Mouse (Mus musculus) right cerebral cortex, adult 2 months (tissue): ENCODE data around the gene Scd3.

Experiments
- DNase-seq, 2 experiments: peaks; one replicate each; pipeline ENCODE4 v3.0.0; 2021 to 2022; ENCODE audit warnings: low spot score in 2 of 2

Gene Scd3

GRCm38 (mm10) chr19:44203015-44203564 is at the start of gene Scd3:
Gene Scd3 (plus strand): TSS chr19:44203269.
- no peak for DNase-seq

DNA sequence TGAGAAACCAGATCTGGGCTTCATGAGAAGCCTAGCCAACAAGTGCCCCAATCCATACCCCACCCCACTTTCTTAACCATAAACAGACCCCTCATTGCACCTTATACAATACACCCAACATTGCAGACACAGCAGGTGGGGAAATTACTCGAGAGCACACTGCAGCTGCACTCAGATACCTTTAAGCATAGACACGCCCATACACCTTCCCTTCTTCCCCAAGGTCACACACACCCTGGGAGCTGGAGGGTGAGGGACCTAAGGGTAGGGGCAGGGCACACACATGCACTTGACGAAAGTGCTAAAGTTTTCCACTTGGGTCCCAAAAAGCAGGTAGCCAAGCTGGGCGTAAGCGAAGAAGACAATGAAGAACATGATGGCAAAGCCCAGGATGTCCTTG is 49.3 kb upstream of the Scd3 start:
- no peak for DNase-seq

GRCm38 (mm10) chr19:44157005-44157404 is 46.1 kb upstream of the Scd3 start:
- DNase-seq: no peak

DNA sequence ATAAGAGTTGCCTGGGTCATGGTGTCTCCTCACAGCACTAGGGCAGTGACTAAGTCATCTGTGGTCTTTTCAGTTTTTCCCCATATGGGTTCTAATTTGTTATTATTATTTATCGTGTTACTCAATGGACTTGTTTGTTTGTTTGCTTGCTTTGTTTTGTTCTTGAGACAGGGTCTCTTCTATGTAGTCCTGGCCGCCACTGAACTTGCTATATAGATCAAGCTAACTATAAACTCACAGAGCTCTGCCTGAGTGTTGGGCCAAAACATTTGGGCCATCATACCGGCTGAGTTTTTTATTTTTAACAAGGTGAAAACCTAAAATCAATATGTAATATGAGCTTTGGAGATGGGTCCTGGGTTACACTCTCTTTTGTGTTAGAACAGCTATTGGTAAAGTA is 43.7 kb upstream of the Scd3 start:
- DNase-seq: no peak

GRCm38 (mm10) chr19:44161515-44161914 is 41.6 kb upstream of the Scd3 start:
- peak in 1 of 2 experiments; percentile 29 for DNase-seq

DNA sequence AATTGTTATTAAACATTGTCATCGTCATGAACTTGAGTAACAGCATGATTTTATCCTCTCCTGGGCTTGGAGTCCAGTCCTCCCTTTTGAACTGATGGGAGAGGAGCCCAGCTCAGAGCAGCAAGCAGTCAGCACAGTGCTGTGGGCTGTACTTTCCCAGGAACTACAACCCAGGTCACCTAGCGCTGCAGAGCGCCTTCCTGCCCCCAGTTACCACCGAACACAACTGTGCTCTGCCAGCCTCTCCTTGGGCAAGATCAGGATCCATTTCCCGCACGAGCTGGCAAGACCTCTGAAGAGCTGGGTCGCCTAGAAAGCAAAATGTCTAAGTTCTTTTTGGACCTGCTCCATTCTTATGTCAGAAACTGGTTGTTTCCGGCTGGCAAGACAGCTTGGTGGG is 28.2 kb upstream of the Scd3 start:
- no peak for DNase-seq

GRCm38 (mm10) chr19:44176741-44177140 is 26.3 kb upstream of the Scd3 start:
- DNase-seq: no peak

DNA sequence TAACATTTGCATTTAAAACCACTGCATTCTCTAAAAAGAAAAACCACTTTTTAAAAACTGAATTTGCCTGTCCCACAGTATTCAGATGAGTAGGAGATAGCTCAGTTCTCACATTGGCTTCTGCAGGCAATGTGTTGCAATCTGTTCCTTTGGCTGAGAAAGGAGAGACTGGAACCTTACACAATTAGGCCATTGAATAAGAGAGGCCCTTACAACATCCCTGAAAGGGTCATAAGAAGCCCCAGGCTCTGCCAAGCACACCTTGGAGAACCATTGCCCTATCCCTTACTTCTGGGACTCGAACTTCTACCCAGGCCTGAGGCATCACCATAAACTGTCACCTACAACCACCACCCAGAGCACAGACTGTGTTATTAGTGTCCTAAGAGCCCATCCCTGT is 22.6 kb upstream of the Scd3 start:
- no peak for DNase-seq

GRCm38 (mm10) chr19:44183968-44184367 is 19.1 kb upstream of the Scd3 start:
- DNase-seq: no peak

GRCm38 (mm10) chr19:44189056-44189455 is 14.0 kb upstream of the Scd3 start:
- DNase-seq: no peak

DNA sequence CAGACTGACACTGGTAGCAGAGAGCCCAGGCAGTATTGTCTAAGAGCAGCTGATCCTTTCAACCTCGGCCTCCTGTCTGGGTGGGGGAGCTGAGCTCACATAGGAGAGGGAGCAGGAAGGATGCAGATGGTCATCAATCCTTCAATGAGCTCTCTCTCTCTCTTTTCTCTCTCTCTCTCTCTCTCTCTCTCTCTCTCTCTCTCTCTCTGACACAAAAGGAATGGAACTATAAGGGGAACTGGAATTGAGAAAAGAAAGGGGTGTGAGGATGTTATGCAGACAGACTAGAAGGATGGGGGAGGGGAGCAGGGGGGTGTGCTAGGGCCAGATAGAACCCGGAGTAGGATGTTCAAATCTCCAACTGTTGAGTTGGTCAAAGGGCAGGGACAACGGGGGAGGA is 10.7 kb upstream of the Scd3 start, which contains the start of gene Pkd2l1:
Gene Pkd2l1 (minus strand): TSS at position 101 of the 400 bp plus-strand sequence.
- DNase-seq: no peak

DNA sequence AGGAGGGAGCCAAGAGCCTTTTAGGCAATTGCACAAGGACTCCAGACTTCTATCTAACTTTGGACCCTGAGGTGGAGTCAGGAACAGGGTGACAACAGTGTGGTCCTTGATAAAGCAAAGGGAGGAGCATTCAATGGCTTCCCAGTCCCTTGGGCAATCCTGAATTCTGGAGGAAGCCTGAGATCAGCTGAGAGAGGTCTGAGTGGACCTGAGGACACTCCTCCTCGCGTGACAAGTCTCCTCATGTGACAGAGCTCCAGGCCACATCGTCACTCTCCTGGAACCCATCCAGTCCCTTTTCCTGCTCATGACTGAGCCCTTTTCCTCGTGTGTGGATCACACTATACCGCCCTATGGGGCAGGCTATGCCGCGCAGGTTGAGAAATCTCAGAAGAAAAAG is 9.2 kb upstream of the Scd3 start:
- DNase-seq: no peak

DNA sequence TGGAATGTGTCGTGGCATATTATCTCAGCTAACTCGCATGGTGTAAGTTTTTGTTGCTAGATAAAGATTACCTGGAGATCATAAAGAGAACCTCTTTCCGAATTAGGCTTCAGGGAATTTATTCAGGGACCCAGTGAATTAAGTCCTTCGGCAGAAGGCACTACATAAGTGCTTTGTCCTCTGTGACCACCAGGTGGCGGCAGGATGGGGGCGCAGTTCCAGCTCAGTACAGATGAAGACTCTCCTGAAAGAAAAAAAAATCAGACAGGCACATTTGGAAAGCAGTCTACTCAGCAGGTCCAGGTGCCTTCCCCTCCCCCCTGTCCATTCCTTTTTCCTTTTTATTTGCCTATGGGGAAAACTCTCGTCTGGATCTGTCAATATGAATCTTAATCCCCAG is 7.9 kb upstream of the Scd3 start:
- DNase-seq: peak; percentile 72 to 83

DNA sequence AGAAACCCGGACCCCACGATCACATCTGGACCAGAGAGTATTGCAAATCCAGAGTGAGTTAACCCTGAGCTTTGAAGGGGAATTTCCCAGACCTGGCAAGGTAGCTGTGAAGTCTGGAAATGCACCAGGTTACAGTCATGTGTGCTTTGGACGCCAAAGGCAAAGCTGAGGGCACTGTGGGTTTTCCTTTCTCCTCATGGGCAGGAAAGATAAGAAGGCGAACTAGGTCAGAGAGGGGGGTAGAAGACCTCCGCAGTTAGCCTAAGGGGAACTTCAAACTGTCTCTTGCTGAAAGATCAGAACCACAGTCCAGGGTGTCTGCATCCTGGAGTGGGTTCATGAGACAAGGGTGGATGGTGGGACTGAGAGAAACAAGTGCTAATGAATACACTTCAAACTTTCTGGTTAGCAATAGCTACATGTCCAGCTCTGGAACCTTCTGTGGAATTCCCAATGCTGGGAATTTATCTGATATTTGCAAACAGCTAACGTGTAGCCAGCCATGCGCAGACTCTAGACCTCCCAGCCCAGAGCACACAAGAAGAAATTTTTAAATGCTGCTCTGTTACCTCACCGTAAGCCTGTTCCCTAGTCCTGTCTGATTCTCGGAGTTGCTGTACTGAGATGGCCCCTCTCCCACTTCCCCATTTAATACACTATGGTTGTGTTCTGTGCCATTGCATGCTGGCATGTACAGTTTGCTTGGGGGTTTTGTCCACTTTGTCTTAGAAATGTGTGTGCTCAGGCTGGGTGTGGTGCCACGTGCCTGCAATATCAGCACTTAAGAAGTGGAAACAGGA is 5.8 kb upstream of the Scd3 start:
- no peak for DNase-seq

DNA sequence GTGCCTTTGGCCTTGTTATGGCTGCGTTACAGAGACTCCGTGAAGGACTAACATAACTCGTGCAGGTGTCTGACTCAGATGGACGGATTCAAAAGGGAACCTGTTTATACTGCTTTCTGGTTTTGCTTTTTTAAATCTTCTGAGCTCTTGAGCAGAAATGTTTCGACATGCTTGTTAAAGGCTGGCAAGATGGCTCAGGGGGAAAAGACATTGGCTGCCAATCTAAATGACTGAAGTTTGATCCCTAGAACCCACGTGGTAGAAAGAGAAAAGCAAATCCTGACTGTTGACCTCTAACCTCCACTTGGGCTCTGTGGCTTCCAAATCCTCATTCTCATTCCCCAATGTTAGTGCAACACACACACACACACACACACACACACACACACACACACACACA is 4.6 kb upstream of the Scd3 start:
- DNase-seq: no peak

GRCm38 (mm10) chr19:44198964-44199363 is 4.1 kb upstream of the Scd3 start:
- no peak for DNase-seq

DNA sequence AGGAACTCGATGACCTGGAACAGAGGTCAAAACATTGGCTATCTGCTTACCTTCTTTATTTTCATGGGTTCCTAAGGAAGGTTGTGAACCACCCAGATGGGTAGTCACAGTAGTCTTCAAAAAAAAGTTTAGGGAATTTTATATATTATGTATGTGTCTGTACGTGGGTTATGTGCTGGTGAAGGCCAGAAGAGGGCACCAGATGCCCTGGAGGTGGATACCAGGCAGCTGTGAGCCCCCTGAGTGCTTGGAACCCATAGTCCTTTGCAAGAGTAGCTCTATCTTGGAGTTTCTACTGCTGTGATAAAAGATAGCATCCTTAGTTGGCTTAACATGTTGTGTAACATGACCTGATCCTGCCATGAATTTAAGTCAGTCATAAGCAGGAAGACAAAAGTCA is 4.0 kb downstream of the Scd3 start:
- DNase-seq: no peak

- no peak for DNase-seq
These were observed 12.2 kb downstream of the Scd3 start for GRCm38 (mm10) chr19:44215255-44215654.

DNA sequence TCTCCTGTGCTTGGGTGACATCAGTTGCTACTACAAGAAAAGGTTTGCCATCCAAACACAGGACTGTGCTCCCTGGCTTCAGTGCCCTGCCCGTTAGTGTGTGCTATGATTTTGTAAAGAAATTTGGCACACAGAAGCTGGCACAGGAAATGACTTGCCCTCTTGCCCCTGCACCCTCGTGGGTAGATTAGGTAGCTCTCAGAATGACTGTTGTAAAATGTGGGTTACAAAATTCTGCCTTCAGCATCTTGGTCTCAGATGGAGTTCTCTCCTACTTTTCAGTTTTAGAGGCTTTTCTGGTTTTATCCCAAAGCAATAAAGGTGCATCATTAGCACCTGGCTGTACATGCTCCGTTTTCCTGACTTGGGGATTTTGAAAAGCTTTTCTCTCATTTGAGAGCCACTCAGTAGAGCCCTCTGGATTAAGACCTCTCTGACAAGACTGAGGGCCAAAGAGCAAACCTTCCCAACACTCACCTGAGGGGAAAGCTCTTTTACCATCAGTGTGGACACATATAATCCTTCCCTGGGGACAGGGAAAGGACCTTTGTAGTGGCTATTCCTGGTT is 15.0 kb downstream of the Scd3 start:
- no peak for DNase-seq

DNA sequence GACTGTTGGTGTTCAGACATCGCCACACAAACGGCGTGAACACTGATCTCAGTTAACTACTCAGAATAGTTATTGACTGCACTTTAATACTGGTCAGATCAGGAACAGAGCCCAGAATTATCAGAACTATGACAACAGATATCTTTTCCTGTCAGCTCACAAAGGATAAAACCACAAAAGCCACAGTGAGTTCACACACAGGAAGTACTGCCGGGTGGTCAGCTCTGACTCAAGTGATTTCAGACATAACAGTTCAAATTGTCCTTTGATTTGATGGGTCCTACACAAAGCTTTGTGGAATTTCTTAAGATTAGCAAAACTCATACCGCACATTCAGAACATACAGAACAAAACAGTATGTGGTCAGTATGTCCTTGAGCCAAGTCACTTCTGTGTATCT is 22.7 kb downstream of the Scd3 start:
- no peak for DNase-seq

DNA sequence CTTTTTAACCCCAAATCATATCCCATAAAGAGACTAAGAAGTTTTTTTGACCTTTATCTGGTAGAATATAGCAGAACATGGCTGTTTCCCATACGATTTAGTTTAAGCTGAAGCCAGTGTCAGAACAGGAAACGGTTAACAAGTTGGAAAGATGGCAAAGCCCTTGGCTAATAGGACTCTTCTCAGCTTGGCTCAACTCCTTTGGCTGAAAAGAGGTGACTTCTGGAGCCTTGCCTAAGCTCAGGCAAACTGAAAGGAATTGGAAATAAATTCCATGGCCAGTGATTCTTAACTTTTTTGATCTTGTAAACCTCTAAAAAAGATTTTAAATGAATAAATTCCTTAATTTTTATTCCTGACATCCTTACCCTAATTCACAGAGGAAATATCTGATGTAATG is 26.7 kb downstream of the Scd3 start:
- DNase-seq: no peak

- no peak for DNase-seq
These were observed 27.1 kb downstream of the Scd3 start for GRCm38 (mm10) chr19:44230212-44230611.

DNA sequence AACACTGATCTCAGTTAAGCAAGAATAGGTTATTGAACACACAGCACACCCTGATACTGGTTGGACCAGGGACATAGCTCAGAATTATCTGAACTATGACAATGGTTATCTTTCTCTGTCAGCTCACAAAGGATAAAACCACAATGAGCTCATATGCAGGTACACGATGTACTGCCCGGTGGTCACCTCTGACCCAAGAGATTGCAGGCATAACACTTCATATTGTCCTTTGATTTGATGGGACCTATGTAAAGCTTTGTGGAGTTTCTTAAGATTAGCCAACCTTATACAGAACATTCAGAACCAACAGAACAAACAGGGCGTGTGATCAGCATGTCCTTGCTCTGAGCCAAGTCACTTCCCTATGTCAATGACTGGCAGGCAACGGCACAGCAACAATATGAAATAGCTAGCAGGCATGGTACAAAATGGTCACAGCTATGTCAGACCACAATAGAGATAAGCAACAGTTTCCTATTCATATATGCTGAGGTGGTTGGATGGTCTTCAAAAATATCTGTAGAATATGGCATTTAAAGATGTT is 28.6 kb downstream of the Scd3 start:
- no peak for DNase-seq
